Mouse (Mus musculus) macrophage (primary cell): ENCODE measurements around the gene Mrtfb. TPM values are rescaled to one million over a fixed set of nuclear protein-coding genes. Genes with fewer than 3 reads are reported as not detected.
"Not testable (repeated sequence)": the region's sequence is repeated elsewhere in the genome, so short reads cannot be mapped to it uniquely, and the experiment has no call there.

ENCODE experiments used
- H3K27ac ChIP-seq: fragments of 350-480 bp; formaldehyde crosslinking; 2 replicates; pipeline ENCODE4 v1.9.0; 2021
- H3K36me3 ChIP-seq: fragments of 350-480 bp; formaldehyde crosslinking; 2 replicates; pipeline ENCODE4 v1.9.0; 2021; ENCODE audit errors: inconsistent target
- H3K4me3 ChIP-seq: fragments of 350-480 bp; formaldehyde crosslinking; 2 replicates; pipeline ENCODE4 v1.9.0; 2021; ENCODE audit errors: inconsistent target
- H3K79me2 ChIP-seq: fragments of 350-480 bp; formaldehyde crosslinking; 2 replicates; pipeline ENCODE4 v1.9.0; 2021; ENCODE audit errors: inconsistent target
- WGBS: methylation state at CpG from one replicate; pipeline ENCODE4 v1.1.7; 2026; ENCODE audit warnings: inconsistent platforms; ENCODE audit not compliant: missing documents; 5-methylcytosine and 5-hydroxymethylcytosine counted together
- polyA plus RNA-seq: library from polyadenylated mRNA; stranded (reverse); fragments of 250-400 nt; gene quantifications from 3 replicates; pipeline ENCODE4 v1.2.4, GENCODE M21; 2018; ENCODE audit warnings: inconsistent platforms

The Mrtfb gene
- polyA plus RNA-seq, 1 experiment from 2014 or later: 27.0 TPM

DNA sequence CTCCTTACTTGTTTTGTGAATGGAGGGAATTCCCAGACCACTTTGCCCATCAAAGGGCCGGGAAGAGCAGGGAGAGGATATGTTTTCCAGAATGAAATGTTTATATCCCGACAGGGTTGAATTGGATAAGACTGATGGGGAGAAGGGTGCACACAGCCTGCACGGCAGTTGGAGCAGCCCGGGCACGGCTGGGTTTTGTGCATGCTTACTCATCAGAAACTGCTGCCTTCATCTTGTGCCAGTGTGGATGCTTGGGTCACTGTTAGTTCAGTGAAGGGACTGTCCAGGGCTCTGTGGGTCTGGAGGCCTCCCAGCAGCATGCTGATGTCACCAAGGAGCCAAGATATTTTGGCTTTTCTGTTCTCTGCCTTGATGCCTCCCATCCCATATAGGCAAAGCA, 6.2 kb upstream of the Mrtfb start:
- peaks cover 76% of the 10 kb centered on the region for H3K79me2 ChIP-seq
- H3K36me3 ChIP-seq: no peaks in the 10 kb centered on the region
- 99% methylated on average over 5 of the region's 5 CpGs for WGBS
- H3K4me3 ChIP-seq: no peak overlapping the region
- no peak overlapping the region for H3K27ac ChIP-seq

DNA sequence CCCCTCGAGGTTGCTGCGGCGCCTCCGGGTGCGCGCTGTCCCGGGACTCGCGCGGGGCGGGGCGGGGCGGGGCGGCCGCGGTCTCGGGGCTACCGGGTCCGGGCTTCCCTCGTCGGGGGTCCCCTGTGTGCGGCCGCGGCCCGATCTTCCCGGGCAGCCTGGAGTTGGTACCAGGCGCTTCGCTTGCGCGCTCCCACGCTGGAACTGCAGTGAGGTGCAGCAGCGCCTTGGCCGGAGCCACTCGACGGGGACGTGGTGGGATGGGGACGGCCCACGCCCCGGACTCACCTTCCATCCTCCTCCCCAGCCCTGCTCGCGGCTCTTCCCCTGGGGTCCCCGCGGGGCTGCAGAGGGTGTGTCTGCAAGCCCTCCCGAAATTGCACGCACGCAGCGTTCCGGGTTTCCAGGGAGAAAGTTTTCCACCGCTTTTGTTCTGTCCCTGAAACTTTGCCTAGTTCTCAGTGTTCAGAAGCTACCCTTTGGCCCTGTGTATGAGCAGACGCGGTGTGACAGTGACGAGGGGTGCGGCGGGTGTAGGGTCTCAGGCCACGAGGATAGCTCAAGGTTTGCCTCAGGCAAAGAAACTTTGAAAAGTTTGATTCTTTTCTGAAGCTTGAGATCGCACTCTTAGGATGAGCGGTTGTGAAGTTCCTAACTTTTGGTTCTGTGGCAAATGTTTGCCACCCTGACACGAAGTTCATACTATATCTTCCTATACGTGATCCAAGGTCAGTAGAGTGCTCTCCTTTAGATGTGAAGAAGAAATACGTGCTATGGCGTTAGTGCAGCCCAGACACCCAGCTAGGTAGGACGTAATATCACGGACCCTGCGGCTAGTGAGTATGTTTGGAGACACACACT, 616 bp downstream of the Mrtfb start:
- Histone ChIP-seq H3K36me3 (no peaks in the 10 kb centered on the region), H3K4me3 (peak overlapping the region; percentile 59), H3K27ac (peak overlapping the region; percentile 32; the same call in 1 of the 2 replicates), H3K79me2 (peaks cover 83% of the 10 kb centered on the region)
- 10% methylated on average over 61 of the region's 64 CpGs for WGBS

- H3K27ac ChIP-seq: no peak overlapping the region
- WGBS: 76% methylated on average over 5 of the region's 5 CpGs
- H3K4me3 ChIP-seq: peak overlapping the region; percentile 59; the same call in 1 of the 2 replicates
- H3K79me2 ChIP-seq: peaks cover 83% of the 10 kb centered on the region
- H3K36me3 ChIP-seq: no peaks in the 10 kb centered on the region
These were observed 1.2 kb downstream of the Mrtfb start for GRCm38 (mm10) chr16:13257528-13257835.

DNA sequence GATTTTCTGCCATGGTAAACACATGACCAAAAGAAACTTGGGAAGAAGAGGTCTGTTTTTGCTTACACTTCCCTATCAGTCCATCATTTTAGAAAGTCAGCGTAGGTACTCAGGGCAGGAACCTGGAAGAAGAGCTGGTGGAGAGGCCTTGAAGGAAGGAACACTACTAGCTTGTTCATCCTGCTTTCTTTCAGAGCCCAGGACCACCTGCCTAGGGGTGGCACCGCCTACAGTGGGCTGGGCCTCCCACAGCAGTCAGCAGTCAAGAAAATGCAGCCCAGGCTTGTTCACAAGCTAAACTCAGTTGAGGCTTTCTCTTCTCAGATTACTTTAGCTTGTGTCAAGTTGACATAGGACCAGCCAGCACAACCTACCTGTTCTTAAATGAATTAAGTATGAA, 2.7 kb downstream of the Mrtfb start:
- H3K27ac ChIP-seq: no peak overlapping the region
- WGBS: 96% methylated on average over 2 of the region's 2 CpGs

DNA sequence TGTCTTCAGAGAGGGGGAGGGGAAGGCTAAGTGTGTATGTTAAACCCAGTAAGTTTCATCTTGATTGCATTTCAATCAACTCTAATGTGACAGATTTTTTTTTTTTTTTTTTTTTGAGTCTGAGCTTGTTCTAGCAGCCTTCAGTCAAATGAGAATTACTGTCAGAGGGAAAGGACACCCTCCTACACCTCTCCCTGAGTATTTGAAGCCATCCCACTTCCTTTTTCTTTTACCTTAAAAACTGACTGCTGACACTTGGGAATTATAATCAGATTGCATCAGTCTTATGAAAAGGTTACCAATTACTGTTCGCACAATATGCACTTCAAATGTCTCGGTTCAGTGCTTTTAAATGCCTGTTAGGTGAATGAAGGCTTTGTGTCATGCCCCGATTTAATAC, 10.0 kb downstream of the Mrtfb start:
- Histone ChIP-seq H3K27ac (no peak overlapping the region), H3K4me3 (no peak overlapping the region), H3K79me2 (peaks cover 100% of the 10 kb centered on the region), H3K36me3 (peaks cover 20% of the 10 kb centered on the region; the same call in 1 of the 2 replicates)
- 90% methylated on average over 3 of the region's 3 CpGs for WGBS

More for the DNA sequence above, 2.7 kb downstream of the Mrtfb start:
- Histone ChIP-seq H3K4me3 (no peak overlapping the region), H3K36me3 (no peaks in the 10 kb centered on the region), H3K79me2 (peaks cover 86% of the 10 kb centered on the region)

DNA sequence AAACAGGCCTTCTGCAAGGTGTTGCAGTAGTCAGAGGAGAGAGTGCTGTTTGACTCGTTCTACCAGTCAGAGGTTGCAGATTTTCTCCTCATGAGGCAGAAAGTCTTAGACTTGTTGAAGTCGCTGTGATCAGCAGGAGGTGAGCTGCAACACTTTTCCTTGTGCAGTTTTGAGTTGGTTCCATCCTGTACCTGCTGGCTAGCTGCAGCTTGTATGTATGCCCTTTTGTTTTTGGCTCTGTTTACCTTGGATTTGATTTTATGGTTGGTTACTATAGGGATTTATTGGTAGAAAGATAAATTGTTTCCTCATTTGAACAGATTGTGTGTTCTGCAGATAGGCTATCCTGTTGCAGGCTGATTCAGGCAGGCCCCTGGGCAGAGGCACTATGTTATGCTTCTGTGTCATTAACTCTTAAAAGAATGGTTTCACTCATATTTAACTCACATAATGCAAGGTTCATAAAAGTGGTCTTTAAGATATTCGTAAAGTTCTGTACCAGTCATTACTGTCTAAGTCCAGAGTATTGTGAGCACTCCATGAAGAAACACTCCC, 11.1 kb downstream of the Mrtfb start:
- H3K79me2 ChIP-seq: peaks cover 100% of the 10 kb centered on the region
- H3K27ac ChIP-seq: no peak overlapping the region
- H3K36me3 ChIP-seq: peaks cover 20% of the 10 kb centered on the region; the same call in 1 of the 2 replicates
- no peak overlapping the region for H3K4me3 ChIP-seq
- 97% methylated on average over 3 of the region's 3 CpGs for WGBS

DNA sequence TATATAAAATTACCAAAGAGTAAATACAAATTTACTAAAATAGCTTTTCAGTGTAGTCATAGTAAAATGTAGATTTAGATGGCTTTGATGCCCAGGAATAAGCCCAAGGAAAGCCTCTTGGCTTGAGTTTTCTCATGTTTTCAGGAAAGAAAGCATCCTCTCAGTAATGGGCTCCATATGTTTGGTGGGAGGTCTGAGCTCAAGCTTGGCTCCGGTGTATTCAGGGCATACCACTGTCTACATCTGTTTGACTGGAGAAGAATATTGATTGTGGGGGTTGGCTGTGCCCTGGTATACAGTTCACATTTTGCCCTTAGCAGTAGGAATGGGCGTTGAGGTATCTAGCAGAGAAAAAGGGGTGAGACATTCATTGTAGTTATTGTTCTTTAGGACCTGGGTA, 13.1 kb downstream of the Mrtfb start:
- no peak overlapping the region for H3K27ac ChIP-seq
- H3K79me2 ChIP-seq: peaks cover 100% of the 10 kb centered on the region
- 100% methylated on average over 2 of the region's 2 CpGs for WGBS
- peaks cover 20% of the 10 kb centered on the region; the same call in 1 of the 2 replicates for H3K36me3 ChIP-seq
- no peak overlapping the region for H3K4me3 ChIP-seq

- H3K79me2 ChIP-seq: peaks cover 100% of the 10 kb centered on the region
- WGBS: 78% methylated on average over 2 of the region's 2 CpGs
- no peak overlapping the region for H3K4me3 ChIP-seq
- no peak overlapping the region for H3K27ac ChIP-seq
- H3K36me3 ChIP-seq: no peaks in the 10 kb centered on the region
These were observed 20.0 kb downstream of the Mrtfb start for GRCm38 (mm10) chr16:13276258-13276657.

- H3K36me3 ChIP-seq: no peaks in the 10 kb centered on the region
- no peak overlapping the region for H3K4me3 ChIP-seq
- peaks cover 100% of the 10 kb centered on the region for H3K79me2 ChIP-seq
- 73% methylated on average over 3 of the region's 3 CpGs for WGBS
- no peak overlapping the region for H3K27ac ChIP-seq
These were observed 20.6 kb downstream of the Mrtfb start for GRCm38 (mm10) chr16:13276709-13277399.

- not testable (repeated sequence) for H3K36me3 ChIP-seq, H3K4me3 ChIP-seq
- H3K27ac ChIP-seq: peak overlapping the region; percentile 28
- peaks cover 93% of the 10 kb centered on the region for H3K79me2 ChIP-seq
These were observed 30.1 kb downstream of the Mrtfb start for GRCm38 (mm10) chr16:13286425-13286824.

- H3K36me3 ChIP-seq: no peaks in the 10 kb centered on the region
- H3K4me3 ChIP-seq: no peak overlapping the region
- H3K79me2 ChIP-seq: peaks cover 93% of the 10 kb centered on the region
- H3K27ac ChIP-seq: no peak overlapping the region
- 56% methylated on average over 1 of the region's 1 CpGs for WGBS
These were observed 41.6 kb downstream of the Mrtfb start for GRCm38 (mm10) chr16:13297860-13298259.

DNA sequence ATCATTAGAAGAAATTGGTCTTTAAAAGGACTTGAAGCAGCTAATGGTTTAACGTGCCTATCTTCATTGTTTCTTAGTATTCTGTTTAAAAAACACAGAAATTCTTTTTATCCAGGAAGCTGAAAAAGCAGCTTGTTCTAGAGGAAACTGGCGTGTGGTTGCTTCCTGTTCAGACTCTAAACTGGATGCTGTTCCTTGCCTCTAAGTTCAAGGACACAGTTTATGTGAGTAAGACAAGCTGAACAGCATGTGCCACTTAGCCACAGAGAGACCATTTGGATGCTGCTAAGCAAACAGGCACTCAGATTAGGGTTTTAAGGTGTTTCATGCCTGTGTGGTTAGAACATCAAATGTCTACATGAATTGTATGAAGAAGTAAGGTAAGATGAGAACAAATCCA, 42.7 kb downstream of the Mrtfb start:
- 33% methylated on average over 2 of the region's 2 CpGs for WGBS
- peaks cover 93% of the 10 kb centered on the region for H3K79me2 ChIP-seq
- H3K4me3 ChIP-seq: no peak overlapping the region
- no peak overlapping the region for H3K27ac ChIP-seq
- no peaks in the 10 kb centered on the region for H3K36me3 ChIP-seq

- no peaks in the 10 kb centered on the region for H3K36me3 ChIP-seq
- WGBS: 22% methylated on average over 3 of the region's 3 CpGs
- no peak overlapping the region for H3K4me3 ChIP-seq
- no peak overlapping the region for H3K27ac ChIP-seq
- peaks cover 80% of the 10 kb centered on the region for H3K79me2 ChIP-seq
These were observed 49.9 kb downstream of the Mrtfb start for GRCm38 (mm10) chr16:13306065-13306695.

- Histone ChIP-seq H3K27ac (no peak overlapping the region), H3K79me2 (peaks cover 61% of the 10 kb centered on the region; the same call in 1 of the 2 replicates), H3K4me3 (no peak overlapping the region), H3K36me3 (no peaks in the 10 kb centered on the region; the same call in 1 of the 2 replicates)
- WGBS: 22% methylated on average over 1 of the region's 1 CpGs
These were observed 53.9 kb downstream of the Mrtfb start for GRCm38 (mm10) chr16:13310096-13310683.
